Mouse (Mus musculus) E14TG2a.4 (cell line): ENCODE results near the gene Pitpnm1.

ENCODE experiments used
- CTCF ChIP-seq: conservative IDR thresholded peaks from 2 replicates; pipeline ENCODE4 v1.5.1; 2014; ENCODE audit warnings: low read length
- POU5F1 ChIP-seq: IDR thresholded peaks from 2 replicates; pipeline ENCODE4 v1.6.1; 2014; ENCODE audit warnings: low read length, borderline replicate concordance

GRCm38 (mm10) chr19:4095802-4096201 is 4.0 kb upstream of the Pitpnm1 start:
- TF ChIP-seq CTCF: no peak
- TF ChIP-seq POU5F1: no peak
